Mouse (Mus musculus) lung, adult 18-20 months (tissue): ENCODE measurements around the gene Exoc8.

Experiments used
- DNase-seq, 2 experiments: peaks; one replicate each; pipeline ENCODE4 v3.0.0; 2022; ENCODE audit warnings: mixed read lengths in 2 of 2

Gene Exoc8

DNA sequence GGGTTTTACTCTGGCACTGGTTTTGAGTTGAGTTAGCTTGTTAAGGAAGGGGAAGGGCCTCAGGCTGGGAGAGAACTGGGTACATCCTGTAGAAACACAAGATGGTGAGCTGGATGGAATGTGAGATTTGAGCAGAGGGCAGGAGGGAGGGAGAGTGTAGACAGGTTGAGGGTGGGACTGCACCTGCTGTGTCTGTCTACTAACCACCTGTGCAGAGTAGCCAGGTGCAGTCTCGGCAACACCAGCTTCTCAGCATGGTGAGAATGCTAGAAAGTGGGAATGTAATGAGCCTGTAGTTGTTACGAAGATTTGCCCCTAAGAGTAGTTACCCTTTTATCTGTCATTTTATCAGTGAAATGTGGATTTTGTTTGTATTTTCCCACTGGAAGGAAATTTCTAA, 8.0 kb upstream of the Exoc8 start:
- DNase-seq, result no peak

DNA sequence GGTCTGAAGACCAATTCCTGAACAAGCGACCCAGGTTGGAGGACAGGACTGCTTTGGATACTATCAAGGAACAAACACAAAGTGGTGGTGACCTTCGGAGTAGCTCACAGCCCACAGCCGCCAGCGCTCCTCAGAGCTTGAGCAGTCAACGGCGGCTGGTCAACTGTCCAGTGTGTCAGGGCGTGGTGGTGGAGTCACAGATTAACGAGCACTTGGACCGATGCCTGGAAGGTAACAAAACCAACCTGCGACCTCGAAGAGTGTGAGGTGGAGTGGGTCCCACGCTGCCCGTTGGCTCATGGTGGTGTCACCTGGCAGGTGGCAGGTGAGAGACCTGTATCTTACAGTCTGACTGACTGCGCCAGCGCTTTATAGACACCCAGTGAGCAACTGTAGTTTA, 5.7 kb upstream of the Exoc8 start:
- DNase-seq, result no peak

DNA sequence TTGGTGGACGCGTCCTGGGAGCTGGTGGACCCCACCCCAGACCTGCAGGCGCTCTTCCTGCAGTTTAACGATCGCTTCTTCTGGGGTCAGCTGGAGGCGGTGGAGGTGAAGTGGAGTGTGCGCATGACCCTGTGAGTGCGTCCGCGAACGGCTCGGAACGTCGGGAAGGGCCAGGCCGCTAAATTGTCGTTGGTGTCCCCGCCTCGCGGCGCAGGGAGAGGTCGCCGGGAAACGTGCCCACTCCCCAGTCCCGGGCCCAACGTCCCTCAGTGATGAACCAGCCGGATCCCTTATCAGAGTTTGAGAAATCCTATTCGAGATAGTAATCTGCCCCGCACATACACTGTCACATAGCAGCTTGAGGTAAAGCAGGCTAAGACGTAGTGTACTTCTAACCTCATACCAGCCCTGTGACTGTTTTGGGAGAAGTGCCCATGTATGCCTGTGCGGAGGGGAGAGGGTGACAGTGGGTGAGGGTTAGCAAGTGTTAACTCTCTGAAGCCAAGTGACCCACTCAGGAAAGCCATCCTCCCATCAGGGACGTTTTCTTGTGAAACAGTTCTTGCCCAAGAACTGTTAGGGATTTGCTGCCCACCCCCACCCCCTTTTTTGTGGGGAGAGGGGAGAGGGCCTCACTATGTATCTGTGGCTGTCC, 873 bp upstream of the Exoc8 start:
- DNase-seq, result no peak

DNA sequence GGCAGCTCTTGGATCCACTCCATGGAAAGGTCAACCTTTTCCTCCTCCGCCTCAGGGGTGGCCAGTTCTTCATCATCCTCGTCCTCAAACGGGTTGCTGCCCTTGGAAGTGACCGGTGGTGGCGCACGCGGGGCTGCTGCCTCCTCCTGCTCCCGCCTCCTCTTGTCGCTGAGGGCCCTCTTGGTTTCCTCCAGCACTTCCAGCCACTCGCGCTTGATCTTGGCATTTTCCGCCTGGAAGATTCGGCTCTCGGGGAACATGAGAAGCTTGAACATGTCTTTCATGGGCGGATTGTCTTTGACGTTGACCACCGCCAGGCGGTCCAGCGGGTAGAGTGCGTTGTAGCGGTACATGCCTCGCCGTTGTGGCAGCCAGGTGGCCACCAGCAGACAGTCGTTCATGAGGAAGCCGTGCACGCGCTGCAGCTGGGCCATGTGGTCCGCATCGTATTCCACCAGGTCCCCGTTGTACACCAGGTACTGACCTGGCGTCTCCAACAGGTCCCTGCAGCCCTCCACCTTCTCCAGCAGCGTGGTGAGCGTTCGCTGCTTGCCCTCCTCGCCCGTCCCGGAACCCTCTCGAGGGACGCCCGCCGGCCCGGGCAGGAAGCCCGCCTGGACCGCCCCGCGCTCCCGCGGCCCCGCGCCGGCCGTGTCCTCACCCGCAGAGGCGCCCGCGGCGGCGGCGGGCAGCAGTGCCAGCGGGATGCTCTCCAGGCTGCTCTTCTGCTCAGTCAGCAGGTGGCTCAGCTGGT, 696 bp downstream of the Exoc8 start:
- DNase-seq, result peak; percentile 90 to 92

DNA sequence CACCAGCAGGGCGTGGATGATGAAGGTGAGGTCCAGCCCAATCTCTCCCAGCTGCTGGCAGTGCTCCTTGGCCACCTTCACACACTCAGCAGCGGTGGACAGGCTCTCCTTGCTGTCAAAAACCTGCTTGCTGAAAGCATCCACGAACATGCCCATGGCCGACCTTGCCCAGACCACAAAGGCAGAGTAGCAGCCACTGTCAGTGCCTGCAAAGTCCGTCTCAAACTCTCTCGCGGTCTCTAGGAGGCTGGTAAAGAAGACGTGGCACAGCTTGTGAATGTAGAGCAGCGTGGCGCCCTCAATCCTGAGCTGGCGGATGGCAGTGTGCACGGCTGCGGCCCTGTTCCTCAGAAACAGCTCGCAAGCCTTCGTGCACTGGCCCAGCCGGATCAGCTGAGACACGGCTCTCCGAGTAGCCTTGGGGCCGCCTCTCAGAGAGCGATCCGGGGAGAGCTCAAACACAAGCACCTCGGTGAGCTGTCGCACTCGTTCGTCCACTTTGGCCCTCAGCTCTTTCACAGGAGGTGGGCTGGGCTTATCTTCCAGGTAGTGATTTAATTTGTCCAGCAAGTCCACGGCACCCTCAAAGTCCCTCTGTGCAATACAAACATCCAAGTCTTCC, 1.4 kb downstream of the Exoc8 start:
- no peak for DNase-seq

DNA sequence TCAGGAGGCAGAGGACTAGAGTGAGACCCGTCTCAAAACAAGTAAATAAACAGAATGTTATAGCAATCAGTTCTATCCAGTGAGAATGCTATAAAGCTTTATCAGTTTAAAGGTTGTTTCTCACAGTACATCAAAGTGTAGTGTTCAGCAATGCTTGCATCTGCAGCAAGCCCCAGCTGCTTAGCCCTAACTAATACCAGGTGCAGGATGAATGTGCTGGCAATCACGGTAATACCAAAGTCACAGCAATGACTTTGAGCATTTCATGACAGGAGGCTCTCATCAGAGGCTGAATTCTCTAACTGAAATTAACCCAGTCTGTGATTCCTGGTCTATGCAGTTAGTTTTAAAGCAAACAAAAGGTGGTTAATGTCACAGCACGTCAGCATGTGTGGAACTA, 4.9 kb downstream of the Exoc8 start:
- no peak for DNase-seq

DNA sequence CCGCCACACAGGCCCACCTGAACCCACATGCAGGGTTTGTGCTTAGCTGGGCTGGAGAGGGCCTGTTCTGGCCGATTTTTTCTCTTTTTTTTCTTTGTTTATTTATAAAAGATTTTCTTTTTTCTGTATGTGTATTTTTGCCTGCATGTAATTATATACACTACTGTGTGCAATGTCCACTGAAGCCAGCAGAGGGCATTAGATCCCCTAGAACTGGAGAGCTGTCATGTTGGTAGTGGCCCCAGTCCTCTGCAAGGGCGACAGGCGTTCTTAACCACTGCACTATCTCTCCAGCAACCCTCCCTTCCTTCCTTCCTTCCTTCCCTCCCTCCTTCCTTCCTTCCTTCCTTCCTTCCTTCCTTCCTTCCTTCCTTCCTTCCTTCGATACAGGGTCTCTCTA, 9.1 kb downstream of the Exoc8 start:
- DNase-seq, result no peak

DNA sequence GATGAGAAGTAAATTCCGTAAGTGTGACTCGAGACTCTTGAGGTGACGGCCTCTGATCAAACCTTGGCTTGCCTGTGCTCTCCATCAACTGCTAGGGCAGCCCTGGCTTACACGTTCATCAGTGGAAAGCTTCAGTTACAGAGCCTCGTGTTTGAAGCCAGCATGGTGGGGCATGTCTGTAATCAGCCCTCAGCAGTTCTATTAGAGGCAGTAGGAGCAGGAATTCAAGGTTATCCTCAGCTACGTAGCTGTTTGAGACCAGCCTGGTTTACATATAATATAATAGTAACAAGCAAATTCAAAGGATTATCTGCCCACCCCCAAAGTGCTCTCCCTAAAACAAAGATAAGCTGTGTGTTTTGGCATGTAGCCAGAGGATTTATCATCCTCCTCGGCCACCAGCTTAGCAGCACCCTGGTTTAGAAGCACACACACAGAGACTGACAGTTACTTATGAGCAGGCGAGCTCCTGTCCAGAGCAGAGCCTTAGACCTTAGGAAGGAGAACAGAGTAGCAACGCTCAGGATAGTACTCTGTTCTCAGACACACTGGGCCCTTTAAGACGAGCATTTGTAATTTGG, 18.5 kb downstream of the Exoc8 start:
- no peak for DNase-seq

DNA sequence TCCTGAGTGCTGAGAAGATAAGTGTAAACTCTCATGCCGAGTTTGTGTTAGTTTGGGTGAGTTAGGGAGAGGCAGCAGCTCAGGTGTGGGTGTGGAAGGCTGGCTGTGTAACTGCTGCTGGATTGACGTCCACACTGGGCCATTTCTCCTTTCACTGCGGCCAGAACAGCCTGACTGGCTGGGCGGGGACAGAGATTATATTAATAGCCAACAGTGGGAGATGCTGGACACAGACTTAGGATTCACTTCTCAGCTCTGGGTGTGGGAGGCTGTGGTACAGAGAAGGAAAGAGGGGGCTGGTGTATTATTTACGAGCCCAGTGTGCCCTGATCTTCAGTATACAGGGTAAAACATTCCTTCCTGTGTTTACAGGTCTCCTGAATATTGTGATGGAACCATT, 19.4 kb downstream of the Exoc8 start:
- DNase-seq, result no peak

DNA sequence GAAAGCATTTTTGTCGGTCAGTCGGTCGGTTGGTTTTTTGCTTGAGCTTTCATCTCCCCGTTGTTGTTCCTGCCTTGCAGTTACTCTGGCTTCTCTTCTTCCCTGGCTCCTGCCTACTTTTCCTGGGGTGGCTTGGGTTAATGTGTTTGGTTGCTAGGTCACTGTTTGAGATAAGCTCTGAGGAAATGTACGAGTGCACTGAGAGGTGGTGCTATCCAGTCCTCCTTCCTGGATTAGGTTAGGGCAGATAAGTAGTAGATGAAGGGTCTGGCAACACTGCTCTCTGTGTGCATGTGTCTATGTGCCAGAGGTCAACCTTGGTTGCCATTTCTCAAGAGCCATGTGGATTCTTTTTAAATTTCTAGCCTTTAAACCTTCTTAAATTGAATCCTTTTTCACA, 24.8 kb downstream of the Exoc8 start:
- DNase-seq, result peak; percentile 17 to 49

DNA sequence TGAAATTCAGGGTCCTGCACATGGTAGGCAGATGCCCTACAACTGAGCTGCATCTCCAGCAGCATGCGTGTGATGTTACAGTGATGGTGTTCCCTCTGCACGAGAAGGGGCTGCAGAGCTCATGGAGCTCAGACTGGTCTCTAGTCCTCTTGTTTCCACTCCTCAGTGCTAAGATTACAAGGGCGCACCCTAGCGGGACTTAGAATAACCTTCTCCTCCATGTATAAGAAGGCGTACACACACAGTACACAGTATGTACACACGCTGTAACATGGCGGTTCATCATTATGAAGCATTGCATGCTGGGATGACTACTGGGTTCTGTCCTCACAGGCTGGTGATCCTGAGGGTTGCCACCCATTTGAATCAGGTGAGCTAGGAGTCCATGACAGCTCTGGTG, 25.4 kb downstream of the Exoc8 start:
- DNase-seq, result no peak

DNA sequence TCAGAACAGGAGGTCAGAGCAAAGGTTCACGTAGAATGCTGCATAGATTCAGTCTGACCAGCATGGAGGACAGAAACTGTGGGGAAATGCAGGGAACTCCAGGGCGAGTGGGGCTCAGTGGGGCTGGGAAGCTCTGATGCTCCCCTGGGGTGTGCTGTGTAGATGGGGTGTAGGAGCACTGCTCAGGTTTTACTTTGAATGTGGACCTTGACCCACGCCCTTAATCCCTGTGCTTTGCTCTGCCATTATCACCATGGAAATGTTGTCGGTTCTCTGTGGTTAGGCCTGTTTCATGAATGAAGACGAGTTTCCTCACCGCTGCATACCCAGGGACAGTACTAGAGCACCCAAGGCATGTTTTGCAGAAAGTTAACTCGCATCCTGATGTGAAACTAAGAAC, 26.0 kb downstream of the Exoc8 start:
- DNase-seq, result no peak

DNA sequence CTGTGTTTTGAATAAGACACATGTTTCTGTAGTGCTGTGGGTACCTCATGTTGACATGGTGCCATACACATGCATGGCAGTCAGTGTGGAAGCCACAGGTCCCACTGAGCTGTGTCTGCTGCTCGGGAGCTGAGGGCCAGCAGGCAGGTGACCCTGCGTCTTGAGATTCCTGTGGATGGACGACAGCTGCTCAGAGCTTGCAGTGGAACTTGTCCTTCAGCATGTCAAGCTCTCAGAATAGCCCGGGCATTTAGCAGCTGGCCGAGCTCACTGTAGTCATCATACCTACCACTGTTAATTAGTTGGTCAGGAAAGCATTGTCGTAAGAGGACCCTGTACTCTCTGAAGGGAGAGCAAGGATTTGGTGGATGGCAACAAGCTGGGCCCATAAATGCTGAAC, 27.8 kb downstream of the Exoc8 start:
- no peak for DNase-seq

DNA sequence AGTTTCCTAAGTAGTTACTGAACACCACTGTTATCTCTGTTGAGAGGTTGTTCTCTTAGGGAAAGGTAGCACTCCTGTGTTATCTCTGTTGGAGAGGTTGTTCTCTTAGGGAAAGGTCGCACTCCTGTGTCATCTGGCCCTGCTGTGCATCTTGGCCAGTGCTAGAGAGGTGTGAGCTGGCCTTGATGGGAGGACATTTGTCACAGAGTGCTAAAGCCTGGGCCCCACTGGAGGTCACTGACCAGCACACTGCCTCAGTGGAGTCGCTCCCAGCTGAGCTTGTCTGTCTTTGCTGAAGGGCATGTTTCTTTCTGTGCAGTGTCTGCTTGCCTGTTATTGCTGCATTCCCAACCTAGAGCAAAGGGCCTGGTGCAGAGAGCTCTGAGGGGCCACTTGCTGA, 30.4 kb downstream of the Exoc8 start:
- no peak for DNase-seq

DNA sequence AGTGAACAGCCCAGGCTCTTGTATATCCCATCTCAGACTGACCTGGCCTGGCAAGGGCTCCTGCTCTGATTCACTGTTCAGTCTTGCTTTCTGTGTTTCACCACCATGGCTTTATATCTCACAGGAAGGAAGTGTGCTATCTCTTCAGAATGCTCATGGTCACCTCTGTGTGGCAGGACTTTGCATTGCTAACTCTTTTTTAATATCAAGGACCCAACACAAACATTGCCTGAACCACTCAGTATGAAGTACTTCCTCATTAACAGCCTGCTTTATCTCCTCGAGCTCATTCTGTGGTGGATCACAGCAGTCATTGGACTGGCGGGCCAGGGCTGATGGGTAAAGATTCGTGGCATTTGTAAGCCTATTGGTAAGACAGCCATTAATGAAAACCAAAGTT, 30.8 kb downstream of the Exoc8 start:
- no peak for DNase-seq

DNA sequence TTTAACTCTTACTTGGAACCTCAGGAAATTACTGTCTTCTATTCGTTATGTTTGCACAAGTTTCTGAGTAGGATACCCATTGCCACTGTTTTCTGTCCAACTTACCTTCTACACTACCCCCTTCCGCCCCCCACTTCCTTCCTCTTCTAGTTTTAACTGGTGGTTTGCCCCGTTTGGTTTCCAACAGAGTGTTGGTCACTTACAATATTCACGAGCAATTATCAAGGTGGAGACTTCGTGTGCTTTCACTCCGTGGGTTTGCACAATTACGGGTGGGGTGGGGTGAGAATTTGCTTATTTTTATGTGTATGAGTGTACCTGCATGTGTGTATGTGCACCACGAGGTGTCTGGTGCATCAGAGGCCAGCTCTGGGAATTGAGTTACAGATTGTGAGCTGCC, 33.8 kb downstream of the Exoc8 start:
- no peak for DNase-seq

DNA sequence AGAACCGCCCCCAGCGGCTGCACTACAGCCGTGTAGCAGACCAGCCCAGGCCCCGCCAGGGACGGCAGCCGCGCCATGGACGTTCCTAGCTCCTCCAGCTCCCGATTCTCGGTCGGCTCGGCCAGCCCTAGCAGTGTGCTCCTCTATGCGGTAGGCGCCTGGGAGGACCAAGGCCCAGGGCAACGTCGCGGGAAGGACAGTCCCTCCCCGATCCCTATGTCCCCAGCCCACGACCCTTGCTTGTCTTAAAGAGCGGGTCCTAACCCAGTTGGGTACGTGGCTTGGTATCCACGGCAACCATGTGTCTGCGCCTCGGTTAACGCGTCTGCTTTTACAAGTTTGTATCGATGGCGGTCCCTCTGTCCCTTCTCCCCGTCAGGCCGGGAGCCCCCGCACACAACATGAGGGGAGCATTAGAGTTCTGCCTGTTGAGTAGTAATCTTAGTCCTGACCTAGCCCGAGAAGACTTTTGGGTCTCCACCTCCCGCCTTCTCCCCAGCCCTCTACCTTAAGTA, 34.3 kb downstream of the Exoc8 start:
- DNase-seq, result no peak

DNA sequence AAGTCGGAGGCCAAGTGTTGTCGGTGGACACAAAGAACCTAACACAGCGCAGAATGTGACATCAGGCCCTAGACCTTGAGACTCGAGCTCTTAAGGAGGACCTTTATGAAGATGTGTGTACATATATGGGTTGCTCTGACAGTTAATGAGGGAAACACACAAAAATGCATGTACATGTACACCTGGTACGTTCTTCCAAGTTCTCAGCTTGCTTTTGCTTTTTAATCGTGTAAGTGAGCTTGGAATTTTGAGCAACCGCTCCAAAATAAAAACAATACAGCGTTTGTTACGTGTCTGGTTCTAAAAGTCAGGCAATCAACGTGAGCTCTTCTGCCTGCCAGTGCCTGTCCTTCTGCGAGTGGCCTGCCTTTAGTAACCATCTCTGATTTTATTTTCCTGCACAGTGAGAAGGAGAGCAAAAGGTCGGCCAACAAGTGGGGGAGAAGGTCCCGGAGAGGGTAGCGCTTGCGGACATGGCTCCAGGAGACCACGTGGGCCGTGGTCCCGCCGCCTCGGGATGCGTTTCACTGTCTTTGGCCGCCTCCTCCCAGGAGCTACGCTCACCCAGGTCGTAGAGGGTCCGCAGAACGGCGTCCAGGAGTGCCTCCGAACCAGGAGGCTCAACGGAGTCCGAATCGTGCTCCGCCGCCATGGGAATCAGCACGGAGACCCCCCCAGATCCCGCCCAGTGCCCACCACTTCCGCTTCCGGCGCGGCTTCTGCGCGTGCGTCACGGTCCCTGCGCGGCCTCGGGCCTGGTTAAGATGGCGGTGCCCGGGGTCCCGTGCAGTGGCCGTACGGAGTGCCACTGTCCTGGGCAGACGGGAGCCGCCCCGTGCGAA, 35.0 kb downstream of the Exoc8 start, which contains the start of the genes Gnpat and 2810004N23Rik:
Gene Gnpat (plus strand): TSS at position 713 of the 842 bp plus-strand sequence.
Gene 2810004N23Rik (minus strand): TSS at position 800 of the 842 bp plus-strand sequence.
- peak; percentile 91 to 94 for DNase-seq

DNA sequence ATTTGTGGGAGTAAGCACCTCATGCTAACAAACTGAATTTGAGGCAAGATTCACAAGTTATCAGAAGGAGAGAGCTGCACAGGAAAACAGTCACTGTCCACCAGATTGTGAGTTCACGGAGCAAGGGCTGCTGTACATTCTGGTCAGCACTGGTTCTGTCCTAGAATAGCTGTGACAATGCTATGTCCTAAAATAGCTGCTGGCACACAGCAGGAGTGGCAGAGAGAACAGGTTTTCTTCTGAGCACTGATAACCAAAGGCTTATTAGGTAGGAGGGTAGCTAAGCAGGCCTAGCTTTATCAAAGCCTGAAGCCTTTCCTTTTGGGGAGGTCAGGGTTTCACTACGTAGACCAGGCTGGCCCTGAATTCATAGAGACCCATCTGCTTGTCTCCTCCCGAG, 37.3 kb downstream of the Exoc8 start:
- DNase-seq, result no peak

DNA sequence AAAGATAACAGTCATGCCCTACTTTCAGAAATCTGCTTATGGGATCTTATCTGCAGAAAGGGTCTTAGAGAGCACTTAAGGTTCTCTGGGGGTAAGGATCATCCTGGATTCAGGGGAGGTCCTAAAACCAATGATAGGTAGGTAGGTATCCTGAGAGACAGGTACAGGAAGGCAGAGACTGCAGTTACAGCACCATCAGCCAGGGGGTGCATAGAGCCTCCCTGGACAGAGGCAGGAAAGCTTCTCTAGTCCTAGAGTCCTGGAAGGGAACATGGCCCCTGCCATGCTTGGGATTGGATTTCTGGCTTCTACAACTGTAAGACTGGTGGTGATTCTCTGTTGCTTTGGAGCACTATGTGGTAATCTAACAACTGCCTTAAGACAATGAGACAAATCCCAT, 38.0 kb downstream of the Exoc8 start:
- DNase-seq, result peak; percentile 32 to 47

DNA sequence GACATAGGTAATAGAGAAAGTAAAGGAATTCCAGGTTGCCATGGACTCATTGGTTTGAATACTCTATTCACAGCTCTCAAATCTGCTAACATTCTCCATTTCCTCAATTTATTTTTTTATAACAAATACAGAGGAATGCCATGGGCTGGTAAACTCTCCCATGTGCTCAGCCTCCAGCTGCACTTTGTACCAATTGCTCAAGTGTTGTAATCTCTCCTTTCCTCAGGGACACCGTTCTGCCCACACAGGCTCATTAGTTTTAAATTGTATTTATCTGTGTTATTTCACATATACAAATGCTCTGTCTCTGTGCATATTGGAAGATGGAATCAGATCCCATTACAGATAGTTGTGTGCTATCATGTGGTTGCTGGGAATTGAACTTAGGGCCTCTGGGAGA, 44.0 kb downstream of the Exoc8 start:
- DNase-seq, result no peak

DNA sequence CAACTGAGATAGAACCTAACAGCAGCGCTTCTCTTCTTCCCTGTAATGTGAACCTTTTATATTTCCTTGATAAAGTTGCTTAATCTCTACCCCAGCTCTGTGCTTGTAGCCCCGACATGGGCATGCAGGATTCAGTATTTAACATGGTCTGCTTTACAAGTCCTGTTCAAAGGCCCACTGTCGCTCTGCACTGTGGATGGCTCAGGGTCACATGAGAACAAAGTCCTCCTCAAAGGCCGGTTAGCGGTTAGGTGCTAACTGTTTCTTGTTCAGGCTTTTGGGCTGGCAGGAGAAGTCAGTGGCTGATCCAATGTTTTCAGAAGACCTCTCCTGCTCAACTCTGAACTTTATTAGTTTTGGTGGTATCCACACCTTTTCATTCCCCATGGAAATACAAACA, 51.9 kb downstream of the Exoc8 start:
- DNase-seq, result no peak

DNA sequence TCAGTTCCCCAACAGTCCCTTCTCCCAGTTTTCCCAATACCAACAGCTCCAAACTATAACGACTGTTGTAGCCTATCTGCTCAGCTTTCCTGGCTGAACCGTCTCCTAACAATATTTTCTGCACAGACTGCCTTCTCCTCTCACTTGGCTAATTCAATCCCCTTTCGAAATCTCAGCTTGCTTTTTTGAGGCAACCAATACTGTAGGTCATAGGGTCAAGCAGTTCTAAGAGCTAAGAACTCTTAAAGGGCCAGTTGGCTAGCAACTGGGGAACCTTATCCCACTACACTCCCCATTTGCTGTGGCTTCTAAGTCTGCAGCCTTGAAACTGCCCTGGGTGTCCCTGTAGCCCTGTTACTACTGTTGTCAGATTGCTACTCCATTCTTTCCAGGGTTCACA, 52.4 kb downstream of the Exoc8 start:
- peak in 1 of 2 experiments; percentile 68 for DNase-seq
